Mouse (Mus musculus) urinary bladder, adult 2 months (tissue): ENCODE data around the gene Vangl2. TPM values are rescaled to one million over a fixed set of nuclear protein-coding genes. Genes with fewer than 3 reads are reported as not detected.

Source experiments
- DNase-seq: peaks from one replicate; pipeline ENCODE4 v3.0.0; 2022; ENCODE audit warnings: low spot score
- polyA plus RNA-seq: library from polyadenylated mRNA; depleted of rRNA; stranded (reverse); fragments of >200 nt; gene quantifications from 2 replicates; pipeline ENCODE4 v1.2.3, GENCODE M21; 2012

Vangl2 gene
- polyA plus RNA-seq, 1 experiment, result 3.7 TPM

GRCm38 (mm10) chr1:172029914-172030313 lies 1.7 kb upstream of the Vangl2 start:
- no peak for DNase-seq

GRCm38 (mm10) chr1:172027809-172028102 lies 488 bp downstream of the Vangl2 start:
- no peak for DNase-seq

- DNase-seq, result peak; percentile 75
Observed at GRCm38 (mm10) chr1:172027010-172027808, 1.0 kb downstream of the Vangl2 start.

- DNase-seq, result no peak
Observed at GRCm38 (mm10) chr1:172026201-172026901, 1.9 kb downstream of the Vangl2 start.

- no peak for DNase-seq
Observed at GRCm38 (mm10) chr1:172025201-172025904, 2.9 kb downstream of the Vangl2 start.

- no peak for DNase-seq
Observed at GRCm38 (mm10) chr1:172024140-172024895, 3.9 kb downstream of the Vangl2 start.

GRCm38 (mm10) chr1:172019863-172020521 lies 8.3 kb downstream of the Vangl2 start:
- DNase-seq, result no peak

- no peak for DNase-seq
Observed at GRCm38 (mm10) chr1:172019339-172019738, 8.9 kb downstream of the Vangl2 start.

GRCm38 (mm10) chr1:172018336-172019311 lies 9.6 kb downstream of the Vangl2 start:
- no peak for DNase-seq

- DNase-seq, result no peak
Observed at GRCm38 (mm10) chr1:172017517-172018070, 10.7 kb downstream of the Vangl2 start.

GRCm38 (mm10) chr1:172016660-172017516 lies 11.4 kb downstream of the Vangl2 start:
- DNase-seq, result no peak

GRCm38 (mm10) chr1:172016031-172016430 lies 12.2 kb downstream of the Vangl2 start:
- DNase-seq, result no peak

- no peak for DNase-seq
Observed at GRCm38 (mm10) chr1:172015312-172015939, 12.8 kb downstream of the Vangl2 start.

- no peak for DNase-seq
Observed at GRCm38 (mm10) chr1:172014771-172015170, 13.5 kb downstream of the Vangl2 start.

GRCm38 (mm10) chr1:172012030-172012429 lies 16.2 kb downstream of the Vangl2 start:
- peak; percentile 23 for DNase-seq

GRCm38 (mm10) chr1:172010042-172010824 lies 18.0 kb downstream of the Vangl2 start:
- DNase-seq, result no peak

GRCm38 (mm10) chr1:172009406-172009805 lies 18.8 kb downstream of the Vangl2 start:
- no peak for DNase-seq

GRCm38 (mm10) chr1:172008351-172008750 lies 19.9 kb downstream of the Vangl2 start:
- DNase-seq, result no peak
